Mouse (Mus musculus) hindbrain, embryonic 16.5 days (tissue): ENCODE results near the gene Sik3. TPM values are rescaled to one million over a fixed set of nuclear protein-coding genes. Genes with fewer than 3 reads are reported as not detected.
A peak's percentile ranks its signal among the peaks of the same experiment; 100 is the strongest.

Experiments used
- ATAC-seq: fragments of 200-750 bp; cut with Nextera tagmentation; 2 replicates; pipeline ENCODE4 v1.8.0; 2017; ENCODE audit warnings: moderate TSS enrichment, moderate library complexity
- H3K27ac ChIP-seq: fragments of 300-500 bp; sonication (generic); 2 replicates; pipeline ENCODE4 v1.5.1; 2014; ENCODE audit warnings: low read depth, mild to moderate bottlenecking, control low read depth, low read length, moderate library complexity
- H3K27me3 ChIP-seq: fragments of 300-500 bp; sonication (generic); replicated peaks from 2 replicates; pipeline ENCODE4 v1.6.1; 2014; ENCODE audit warnings: low read length; ENCODE audit not compliant: control insufficient read depth, insufficient read depth
- H3K36me3 ChIP-seq: fragments of 300-500 bp; sonication (generic); 2 replicates; pipeline ENCODE4 v1.6.1; 2014; ENCODE audit warnings: mild to moderate bottlenecking, low read length, moderate library complexity, mixed read lengths; ENCODE audit not compliant: control insufficient read depth, insufficient read depth
- H3K4me1 ChIP-seq: fragments of 300-500 bp; sonication (generic); 2 replicates; pipeline ENCODE4 v1.6.1; 2014; ENCODE audit warnings: low read depth, low read length; ENCODE audit not compliant: control insufficient read depth, insufficient read depth
- H3K4me2 ChIP-seq: fragments of 300-500 bp; sonication (generic); 2 replicates; pipeline ENCODE4 v1.6.1; 2014; ENCODE audit warnings: mild to moderate bottlenecking, low read length, control low read depth, moderate library complexity
- H3K4me3 ChIP-seq: fragments of 300-500 bp; sonication (generic); 2 replicates; pipeline ENCODE4 v1.5.1; 2014; ENCODE audit warnings: mild to moderate bottlenecking, low read length, control low read depth, moderate library complexity
- H3K9ac ChIP-seq: fragments of 300-500 bp; sonication (generic); 2 replicates; pipeline ENCODE4 v1.6.1; 2014; ENCODE audit warnings: low read depth, mild to moderate bottlenecking, control low read depth, low read length, moderate library complexity
- H3K9me3 ChIP-seq: fragments of 300-500 bp; sonication (generic); 2 replicates; pipeline ENCODE4 v1.6.1; 2014; ENCODE audit warnings: mild to moderate bottlenecking, low read length, moderate library complexity; ENCODE audit not compliant: control insufficient read depth
- WGBS: fragments of 180-500 bp; shearing (Covaris S2); extraction: QIAGEN DNeasy Blood & Tissue Kit; methylation state at CpG from one replicate; pipeline ENCODE4 v1.1.7; 2014; 5-methylcytosine and 5-hydroxymethylcytosine counted together
- polyA plus RNA-seq: library from polyadenylated mRNA; unstranded; fragments of >200 nt; fragmentation: Nextera tagmentation; extraction: Ambion mirVana; gene quantifications from 2 replicates; pipeline ENCODE4 v1.2.1, GENCODE M21; 2015

The Sik3 gene
- polyA plus RNA-seq, 1 experiment from 2014 or later, result 5.2 TPM

- WGBS, result 0% methylated on average over 5 of the region's 5 CpGs
- Histone ChIP-seq H3K4me2 (peak overlapping the region; percentile 87), H3K4me3 (peak overlapping the region; percentile 98), H3K4me1 (peaks cover 30% of the 10 kb centered on the region), H3K27me3 (no peaks in the 10 kb centered on the region), H3K36me3 (no peaks in the 10 kb centered on the region), H3K9ac (peak overlapping the region; percentile 98), H3K9me3 (no peaks in the 10 kb centered on the region), H3K27ac (peak overlapping the region; percentile 92)
- no peak for ATAC-seq
Observed at GRCm38 (mm10) chr9:46013616-46014015, 996 bp downstream of the Sik3 start.

- H3K27ac ChIP-seq, result peak overlapping the region; percentile 32; the same call in 1 of the 2 replicates
- peaks cover 32% of the 10 kb centered on the region for H3K4me1 ChIP-seq
- peak overlapping the region; percentile 87 for H3K4me2 ChIP-seq
- no peaks in the 10 kb centered on the region for H3K27me3 ChIP-seq
- peak overlapping the region; percentile 98 for H3K4me3 ChIP-seq
- no peaks in the 10 kb centered on the region for H3K36me3 ChIP-seq
- H3K9ac ChIP-seq, result peak overlapping the region; percentile 53
- no peak for ATAC-seq
- no peaks in the 10 kb centered on the region for H3K9me3 ChIP-seq
- WGBS, result 5% methylated on average over 10 of the region's 10 CpGs
Observed at GRCm38 (mm10) chr9:46014251-46014681, 1.6 kb downstream of the Sik3 start.

- no peak for ATAC-seq
- Histone ChIP-seq H3K36me3 (no peaks in the 10 kb centered on the region), H3K4me3 (0 out of 2 replicates have a peak overlapping the region, but pooled peaks have one; percentile 5), H3K4me1 (peaks cover 32% of the 10 kb centered on the region), H3K9ac (no peak overlapping the region), H3K4me2 (peak overlapping the region; percentile 87), H3K27me3 (no peaks in the 10 kb centered on the region), H3K27ac (peak overlapping the region; percentile 49), H3K9me3 (no peaks in the 10 kb centered on the region)
- 23% methylated on average over 8 of the region's 8 CpGs for WGBS
Observed at GRCm38 (mm10) chr9:46015081-46015551, 2.5 kb downstream of the Sik3 start.

GRCm38 (mm10) chr9:46015831-46016230, 3.2 kb downstream of the Sik3 start:
- no peak overlapping the region for H3K4me3 ChIP-seq
- peak overlapping the region; percentile 87 for H3K4me2 ChIP-seq
- ATAC-seq, result no peak
- WGBS, result 15% methylated on average over 9 of the region's 9 CpGs
- no peaks in the 10 kb centered on the region for H3K36me3 ChIP-seq
- no peaks in the 10 kb centered on the region for H3K27me3 ChIP-seq
- H3K4me1 ChIP-seq, result peaks cover 32% of the 10 kb centered on the region
- H3K9ac ChIP-seq, result peak overlapping the region; percentile 22; the same call in 1 of the 2 replicates
- no peaks in the 10 kb centered on the region for H3K9me3 ChIP-seq
- no peak overlapping the region; the same call in 1 of the 2 replicates for H3K27ac ChIP-seq

GRCm38 (mm10) chr9:46016417-46016816, 3.8 kb downstream of the Sik3 start:
- Histone ChIP-seq H3K4me2 (no peak overlapping the region; the same call in 1 of the 2 replicates), H3K9ac (no peak overlapping the region), H3K27me3 (no peaks in the 10 kb centered on the region), H3K27ac (no peak overlapping the region), H3K9me3 (no peaks in the 10 kb centered on the region), H3K4me3 (no peak overlapping the region), H3K4me1 (peaks cover 32% of the 10 kb centered on the region), H3K36me3 (no peaks in the 10 kb centered on the region)
- 71% methylated on average over 4 of the region's 4 CpGs for WGBS
- ATAC-seq, result no peak

- peaks cover 29% of the 10 kb centered on the region for H3K4me1 ChIP-seq
- H3K4me3 ChIP-seq, result no peak overlapping the region
- no peak overlapping the region for H3K9ac ChIP-seq
- no peaks in the 10 kb centered on the region for H3K36me3 ChIP-seq
- no peak for ATAC-seq
- H3K4me2 ChIP-seq, result no peak overlapping the region
- 77% methylated on average over 6 of the region's 6 CpGs for WGBS
- H3K9me3 ChIP-seq, result no peaks in the 10 kb centered on the region
- no peaks in the 10 kb centered on the region for H3K27me3 ChIP-seq
- no peak overlapping the region for H3K27ac ChIP-seq
Observed at GRCm38 (mm10) chr9:46018316-46018715, 5.7 kb downstream of the Sik3 start.

- WGBS, result 77% methylated on average over 6 of the region's 6 CpGs
Observed at GRCm38 (mm10) chr9:46019975-46020374, 7.4 kb downstream of the Sik3 start.

GRCm38 (mm10) chr9:46023591-46023990, 11.0 kb downstream of the Sik3 start:
- Histone ChIP-seq H3K27me3 (no peaks in the 10 kb centered on the region), H3K27ac (no peak overlapping the region), H3K9me3 (no peaks in the 10 kb centered on the region), H3K36me3 (no peaks in the 10 kb centered on the region), H3K4me3 (no peak overlapping the region), H3K4me1 (peaks cover 2% of the 10 kb centered on the region; the same call in 1 of the 2 replicates), H3K4me2 (no peak overlapping the region), H3K9ac (no peak overlapping the region)
- no peak for ATAC-seq
- 87% methylated on average over 11 of the region's 11 CpGs for WGBS

More at GRCm38 (mm10) chr9:46019975-46020374, 7.4 kb downstream of the Sik3 start:
- H3K27me3 ChIP-seq, result no peaks in the 10 kb centered on the region
- H3K36me3 ChIP-seq, result no peaks in the 10 kb centered on the region
- H3K27ac ChIP-seq, result no peak overlapping the region
- no peaks in the 10 kb centered on the region for H3K9me3 ChIP-seq
- no peak for ATAC-seq
- no peak overlapping the region for H3K9ac ChIP-seq
- H3K4me1 ChIP-seq, result peaks cover 18% of the 10 kb centered on the region
- H3K4me2 ChIP-seq, result no peak overlapping the region
- no peak overlapping the region for H3K4me3 ChIP-seq

- WGBS, result 79% methylated on average over 9 of the region's 9 CpGs
- no peaks in the 10 kb centered on the region; the same call in none of the 2 replicates for H3K4me1 ChIP-seq
- no peaks in the 10 kb centered on the region for H3K36me3 ChIP-seq
- no peak for ATAC-seq
- H3K4me2 ChIP-seq, result no peak overlapping the region
- H3K27me3 ChIP-seq, result no peaks in the 10 kb centered on the region
- no peaks in the 10 kb centered on the region for H3K9me3 ChIP-seq
- no peak overlapping the region for H3K27ac ChIP-seq
- no peak overlapping the region for H3K4me3 ChIP-seq
- no peak overlapping the region for H3K9ac ChIP-seq
Observed at GRCm38 (mm10) chr9:46026058-46026849, 13.6 kb downstream of the Sik3 start.
